Mouse (Mus musculus) splenic B cell, adult 2 months (primary cell): ENCODE measurements around the gene Tmem50a.

Experiments used
- DNase-seq: peaks from one replicate; pipeline ENCODE4 v3.0.0-alpha.2; 2011; ENCODE audit warnings: low read depth, low spot score
- H3K27me3 ChIP-seq: 2 replicates; pipeline ENCODE4 v1.6.1; 2012; ENCODE audit warnings: mild to moderate bottlenecking, low read length, moderate library complexity, mixed read lengths; ENCODE audit not compliant: control insufficient read depth, poor library complexity, insufficient read depth, severe bottlenecking
- H3K36me3 ChIP-seq: 2 replicates; pipeline ENCODE4 v1.6.1; 2012; ENCODE audit warnings: mild to moderate bottlenecking, low read length, moderate library complexity, mixed read lengths; ENCODE audit not compliant: control insufficient read depth, poor library complexity, insufficient read depth, severe bottlenecking

Tmem50a gene

DNA sequence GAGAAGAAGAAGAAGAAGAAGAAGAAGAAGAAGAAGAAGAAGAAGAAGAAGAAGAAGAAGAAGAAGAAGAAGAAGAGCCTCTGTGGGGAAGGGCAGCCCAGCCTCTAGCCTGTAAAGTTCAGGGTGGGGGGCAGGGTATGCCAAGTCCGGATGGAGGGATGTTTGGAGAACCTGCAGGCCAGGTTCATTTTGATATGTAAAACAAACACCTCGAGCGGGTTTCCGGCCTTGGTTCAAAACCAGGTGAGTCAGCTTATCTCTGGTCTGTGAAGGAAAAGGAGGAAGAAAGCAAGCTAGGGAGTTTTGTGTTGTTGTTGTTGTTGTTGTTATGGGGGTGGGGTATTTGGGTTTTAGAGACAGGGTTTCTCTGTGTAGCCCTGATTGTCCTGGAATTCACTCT lies 43.3 kb downstream of the Tmem50a start:
- Histone ChIP-seq H3K36me3 (no peaks in the 10 kb centered on the region), H3K27me3 (peaks cover 2% of the 10 kb centered on the region; the same call in 1 of the 2 replicates)
- DNase-seq: no peak

DNA sequence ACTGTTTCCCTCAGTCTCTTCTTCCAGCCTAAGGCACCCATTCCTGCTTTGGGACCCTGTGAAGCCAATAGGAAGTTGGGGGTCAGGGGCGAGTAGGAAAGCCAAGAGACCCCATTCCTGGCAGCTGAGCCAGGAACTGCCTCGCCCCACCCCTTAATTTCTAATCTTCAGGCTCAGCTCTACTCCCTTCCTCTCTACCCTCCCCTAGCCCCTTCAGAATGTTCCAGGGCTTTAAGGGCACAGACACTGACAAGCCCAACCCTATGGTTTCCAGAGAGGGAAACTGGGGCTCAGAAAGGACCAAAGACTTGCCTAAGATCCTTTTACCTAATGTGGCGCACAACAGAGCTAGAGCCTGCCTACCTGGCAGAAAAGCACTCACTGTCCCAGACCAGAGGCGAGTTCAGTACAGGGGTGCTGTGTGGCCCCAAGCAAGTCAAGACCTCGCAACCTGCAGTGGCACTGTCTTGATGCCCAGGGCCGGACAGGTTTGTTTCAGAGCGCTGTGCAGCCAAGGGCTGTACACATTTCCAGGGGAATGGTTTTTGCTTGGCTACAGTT lies 44.9 kb downstream of the Tmem50a start:
- no peak for DNase-seq
- Histone ChIP-seq H3K27me3 (peaks cover 2% of the 10 kb centered on the region; the same call in 1 of the 2 replicates), H3K36me3 (no peaks in the 10 kb centered on the region)

DNA sequence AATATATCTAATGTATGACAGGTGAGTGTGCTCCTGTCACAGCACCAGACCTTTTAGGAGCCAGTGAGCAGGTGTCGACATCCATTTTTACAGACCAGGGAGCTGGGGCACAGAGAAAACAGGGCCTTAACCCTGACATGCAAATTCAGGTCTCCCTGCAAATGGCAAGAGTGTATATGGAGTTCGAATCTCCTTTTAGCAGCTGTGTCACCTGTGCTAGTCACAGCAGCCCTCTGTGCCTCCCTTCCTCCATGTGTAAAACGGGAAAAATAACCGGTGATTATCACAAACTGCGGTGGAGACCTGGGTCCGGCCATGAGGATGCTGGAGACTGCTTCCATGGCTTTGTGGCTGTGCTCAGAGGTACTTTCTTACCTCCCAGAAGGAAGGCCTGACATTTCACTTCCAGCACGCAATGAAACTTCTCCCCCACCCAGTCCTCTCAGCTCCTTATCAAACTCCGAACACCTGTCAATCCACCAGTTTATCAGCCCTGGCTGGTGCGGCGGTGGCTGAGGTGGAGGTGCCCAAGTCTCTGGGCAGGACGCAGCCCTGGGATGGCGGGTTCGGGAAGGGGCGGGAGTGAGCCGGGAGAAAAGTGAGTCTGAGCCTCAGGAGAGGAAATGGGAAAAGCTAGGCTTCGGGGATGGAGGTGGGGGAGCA lies 45.6 kb downstream of the Tmem50a start:
- no peak for DNase-seq
- peaks cover 2% of the 10 kb centered on the region; the same call in 1 of the 2 replicates for H3K27me3 ChIP-seq
- no peaks in the 10 kb centered on the region for H3K36me3 ChIP-seq

DNA sequence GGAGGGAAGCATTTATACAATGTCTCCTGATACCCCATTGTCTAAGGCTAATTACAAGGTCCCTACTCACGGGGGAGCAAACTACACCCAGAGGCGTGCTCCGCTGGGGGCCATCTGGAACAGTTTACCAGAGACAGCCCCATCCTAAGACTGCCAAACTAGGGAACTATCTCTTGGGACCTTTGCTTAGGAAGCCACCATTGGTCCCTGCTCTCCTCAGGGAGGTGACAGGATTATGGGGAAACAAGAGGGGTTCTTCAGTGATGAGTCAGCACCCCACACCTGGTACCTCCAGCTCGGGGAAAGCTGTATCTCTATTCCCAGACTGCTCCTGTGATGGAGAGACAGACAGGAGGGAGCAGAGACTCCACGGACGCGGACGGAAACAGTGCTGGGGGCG lies 46.3 kb downstream of the Tmem50a start:
- Histone ChIP-seq H3K36me3 (no peaks in the 10 kb centered on the region), H3K27me3 (peaks cover 2% of the 10 kb centered on the region; the same call in 1 of the 2 replicates)
- no peak for DNase-seq

DNA sequence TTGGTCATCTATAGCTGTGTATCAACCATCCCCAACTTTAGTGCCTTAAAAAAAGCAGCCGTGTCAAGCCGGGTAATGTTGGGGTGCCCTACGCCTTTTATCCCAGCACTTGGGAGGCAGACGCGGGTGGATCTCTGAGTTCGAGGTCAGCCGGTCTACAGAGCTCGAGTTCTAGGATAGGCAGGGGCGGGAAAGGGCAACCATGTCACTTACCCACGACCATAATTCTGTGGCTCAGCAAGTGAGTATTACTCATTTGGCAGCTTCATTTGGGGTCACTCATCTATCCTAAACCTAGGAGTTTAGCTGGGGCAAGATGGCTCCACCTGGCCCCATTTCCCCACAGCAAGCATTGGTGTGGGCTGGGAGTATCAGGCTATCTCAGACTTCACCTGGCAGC lies 46.8 kb downstream of the Tmem50a start:
- no peak for DNase-seq
- Histone ChIP-seq H3K27me3 (peaks cover 2% of the 10 kb centered on the region; the same call in 1 of the 2 replicates), H3K36me3 (no peaks in the 10 kb centered on the region)

DNA sequence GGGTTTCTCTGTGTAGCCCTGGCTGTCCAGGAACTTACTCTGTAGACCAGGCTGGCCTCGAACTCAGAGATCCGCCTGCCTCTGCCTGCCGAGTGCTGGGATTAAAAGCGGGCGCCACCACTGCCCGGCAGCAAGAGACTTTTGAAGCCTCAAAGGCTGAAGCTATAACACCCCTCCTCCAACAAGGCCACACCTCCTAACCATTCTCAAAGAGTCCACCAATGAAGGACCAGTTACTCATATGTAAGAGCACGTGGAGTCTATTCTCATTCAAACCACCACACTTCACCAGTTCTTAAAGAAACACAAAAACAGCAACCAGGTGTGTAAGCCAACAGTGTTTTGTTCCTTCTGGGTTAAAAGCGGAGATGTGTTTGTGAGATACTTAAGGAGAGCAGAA lies 47.2 kb downstream of the Tmem50a start:
- no peak for DNase-seq
- Histone ChIP-seq H3K27me3 (peaks cover 2% of the 10 kb centered on the region; the same call in 1 of the 2 replicates), H3K36me3 (no peaks in the 10 kb centered on the region)

DNA sequence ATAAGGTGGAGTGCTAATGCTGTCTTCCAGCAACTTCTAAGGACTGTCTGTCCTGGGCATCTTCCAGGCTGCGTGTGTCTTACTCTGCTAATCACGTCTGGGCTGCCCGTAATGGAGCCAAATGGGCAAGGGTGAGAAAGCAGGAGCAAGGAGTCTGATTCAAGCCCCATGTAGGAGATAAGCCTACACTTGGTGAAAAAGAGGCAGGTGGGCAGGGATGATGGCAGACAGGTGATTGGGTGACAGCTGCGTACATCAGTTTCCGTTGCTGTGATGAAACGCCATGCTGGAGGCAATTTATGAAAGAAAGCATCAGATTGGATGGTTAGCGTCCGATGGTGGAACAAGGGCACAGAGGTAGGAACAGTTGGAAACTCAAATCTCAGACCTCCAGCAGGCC lies 47.6 kb downstream of the Tmem50a start:
- Histone ChIP-seq H3K36me3 (no peaks in the 10 kb centered on the region), H3K27me3 (peaks cover 2% of the 10 kb centered on the region; the same call in 1 of the 2 replicates)
- DNase-seq: no peak

DNA sequence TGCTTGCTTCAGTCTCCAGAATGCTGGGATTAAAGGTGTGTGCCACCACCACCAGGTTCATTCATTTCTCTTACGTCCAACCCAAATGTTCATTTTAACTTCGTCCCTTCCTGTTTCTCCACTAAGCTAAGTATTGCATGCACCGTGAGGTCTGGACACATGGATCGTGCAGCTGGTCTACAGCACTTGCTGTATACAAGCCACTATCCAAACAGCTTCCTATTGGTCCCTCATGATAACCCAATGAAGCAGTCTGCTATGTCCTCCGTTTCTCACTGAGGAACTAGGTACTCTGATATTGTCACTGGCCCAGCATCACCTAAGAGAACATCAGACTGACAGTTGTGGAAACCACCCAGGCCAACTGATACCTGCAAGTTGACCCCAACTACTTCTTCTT lies 49.0 kb downstream of the Tmem50a start:
- Histone ChIP-seq H3K36me3 (no peaks in the 10 kb centered on the region), H3K27me3 (peaks cover 2% of the 10 kb centered on the region; the same call in 1 of the 2 replicates)
- no peak for DNase-seq

DNA sequence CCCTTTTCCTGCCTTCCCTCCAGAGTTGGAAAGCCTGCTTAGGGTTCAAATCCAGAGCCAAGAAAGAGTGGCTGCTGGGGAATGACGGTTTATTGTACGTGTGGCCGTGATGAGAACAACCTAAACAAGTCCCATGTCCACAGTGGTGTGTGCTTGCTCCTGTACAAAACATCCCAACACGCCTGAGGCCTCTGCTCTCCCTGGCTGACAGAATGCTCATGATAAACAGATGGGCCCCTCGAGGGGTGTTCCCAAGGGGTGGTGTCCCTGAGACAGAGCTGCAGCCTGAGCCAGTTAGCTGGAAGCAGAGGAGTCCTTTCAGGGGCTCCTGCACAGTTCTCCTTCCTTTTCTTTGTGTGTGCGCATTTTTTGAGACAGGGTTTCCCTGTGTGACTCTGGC lies 49.5 kb downstream of the Tmem50a start:
- H3K36me3 ChIP-seq: no peaks in the 10 kb centered on the region
- H3K27me3 ChIP-seq: peaks cover 2% of the 10 kb centered on the region; the same call in 1 of the 2 replicates
- DNase-seq: no peak

DNA sequence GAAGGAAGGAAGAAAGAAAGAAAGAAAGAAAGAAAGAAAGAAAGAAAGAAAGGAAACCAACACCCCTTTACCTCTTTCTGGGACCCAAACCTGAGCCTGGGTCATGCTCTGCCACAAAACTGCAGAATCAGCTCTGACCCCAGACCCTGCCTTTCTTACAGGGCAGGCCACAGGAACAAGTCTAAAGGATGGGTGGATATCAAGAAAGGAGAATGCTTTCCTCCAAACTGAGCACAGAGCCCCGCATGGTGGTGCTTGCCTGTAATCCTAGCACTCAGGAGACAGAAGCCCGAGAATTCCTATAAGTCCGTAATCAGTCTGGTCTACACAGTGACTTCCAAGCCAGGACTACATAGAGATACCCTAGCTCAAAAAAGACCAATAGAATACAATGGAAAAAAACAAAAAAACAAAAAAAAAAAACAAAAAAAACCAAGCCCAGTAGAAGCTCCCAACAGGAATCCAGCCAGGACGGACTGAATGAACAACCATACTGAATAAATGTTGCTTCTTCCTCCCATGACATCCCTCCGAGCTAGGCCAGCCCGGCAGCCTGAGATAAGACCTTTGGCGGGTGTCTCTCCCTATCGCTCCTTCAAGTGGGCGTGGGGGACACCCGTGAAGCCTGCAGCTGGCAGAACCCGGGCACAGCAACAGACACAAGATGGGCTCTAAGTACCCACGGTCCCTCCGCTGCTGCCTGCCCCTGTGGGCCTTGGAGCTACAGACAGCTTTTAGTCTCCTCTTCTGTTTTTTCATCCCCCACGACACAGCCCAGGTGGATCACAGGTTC lies 50.7 kb downstream of the Tmem50a start, which contains the start of gene Rhd:
Gene Rhd, plus strand, starts transcription at position 600 of the 793 bp plus-strand sequence.
- Histone ChIP-seq H3K27me3 (peaks cover 2% of the 10 kb centered on the region; the same call in 1 of the 2 replicates), H3K36me3 (no peaks in the 10 kb centered on the region)
- no peak for DNase-seq

DNA sequence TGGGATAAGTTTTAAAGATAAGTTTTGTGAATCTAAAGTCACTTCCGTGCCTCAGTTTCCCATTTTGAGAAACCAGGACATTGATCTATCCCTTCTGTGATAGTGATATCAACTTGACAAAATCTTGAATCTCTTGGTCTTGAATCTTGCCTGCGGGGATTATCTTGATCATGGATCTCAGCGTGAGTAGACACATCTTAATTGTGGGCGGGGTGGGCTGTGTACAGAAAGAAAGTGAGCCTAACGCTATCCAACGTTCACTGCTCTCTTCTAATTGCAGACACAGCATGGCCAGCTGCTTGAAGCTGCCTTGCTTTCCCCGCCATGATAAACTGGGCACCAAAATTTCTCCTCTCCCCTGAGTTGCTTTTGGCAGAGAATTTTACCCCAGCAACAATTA lies 51.8 kb downstream of the Tmem50a start:
- Histone ChIP-seq H3K36me3 (no peaks in the 10 kb centered on the region), H3K27me3 (0 out of 2 replicates have a peak, but pooled peaks cover under 1% of the 10 kb centered on the region)
- DNase-seq: no peak

DNA sequence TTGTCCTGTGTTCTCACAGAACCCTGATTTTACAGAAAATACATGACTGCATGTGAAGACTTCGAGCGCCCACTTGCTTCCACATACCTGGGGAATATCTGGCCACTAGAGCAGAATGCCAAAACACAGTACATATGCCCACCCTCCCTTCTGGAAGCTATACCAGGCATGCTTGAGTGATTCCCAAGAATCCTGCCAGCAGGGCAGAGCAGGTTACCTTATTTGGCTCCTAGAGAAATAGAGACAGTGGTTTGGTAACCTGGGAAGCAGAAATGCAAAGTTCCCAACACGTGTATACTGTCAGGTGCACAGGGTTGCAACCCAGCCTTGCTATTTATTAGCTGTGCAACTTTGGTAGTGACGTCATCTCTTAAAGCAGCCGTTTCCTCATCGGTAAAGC lies 52.9 kb downstream of the Tmem50a start:
- Histone ChIP-seq H3K27me3 (no peaks in the 10 kb centered on the region), H3K36me3 (no peaks in the 10 kb centered on the region)
- no peak for DNase-seq

DNA sequence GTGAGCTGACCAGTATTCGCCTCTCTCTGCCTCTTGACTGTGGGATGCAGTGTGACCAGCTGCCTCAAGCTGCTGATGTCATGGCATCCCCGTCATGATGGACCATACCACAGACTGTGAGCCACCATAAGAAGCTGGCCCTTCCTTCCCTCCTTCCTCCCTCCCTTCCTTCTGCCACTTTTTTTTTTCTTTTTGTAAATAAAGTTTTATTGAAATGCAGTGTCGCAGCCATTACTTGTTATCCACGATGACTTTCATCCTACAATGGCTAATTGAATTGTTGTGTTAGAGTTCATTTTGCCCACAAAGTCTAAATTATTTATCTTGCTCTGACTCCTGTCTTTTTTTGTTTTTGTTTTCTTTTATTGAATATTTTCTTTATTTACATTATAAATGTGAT lies 56.3 kb downstream of the Tmem50a start:
- Histone ChIP-seq H3K27me3 (no peaks in the 10 kb centered on the region), H3K36me3 (no peaks in the 10 kb centered on the region)
- no peak for DNase-seq

DNA sequence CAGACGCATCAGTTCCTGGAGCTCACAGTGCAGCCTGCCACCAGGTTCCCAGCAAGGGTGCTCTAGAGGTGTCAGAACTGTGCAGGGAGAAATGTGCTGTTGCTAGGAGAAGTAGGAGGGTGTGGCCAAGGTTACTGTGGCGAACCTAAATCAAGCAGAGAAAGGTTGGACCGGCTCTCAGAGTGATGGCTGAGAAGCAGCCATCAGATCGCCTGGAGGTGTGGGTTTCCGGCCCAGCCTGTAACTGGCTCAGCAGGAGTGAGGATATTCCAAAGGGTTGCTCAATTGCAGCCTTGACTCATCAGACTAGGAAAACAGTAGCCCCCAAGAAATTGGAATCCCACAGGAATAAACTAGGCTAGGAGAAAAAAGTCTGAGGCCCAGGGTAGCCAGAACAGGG lies 58.3 kb downstream of the Tmem50a start:
- Histone ChIP-seq H3K36me3 (no peaks in the 10 kb centered on the region), H3K27me3 (no peaks in the 10 kb centered on the region)
- DNase-seq: no peak

DNA sequence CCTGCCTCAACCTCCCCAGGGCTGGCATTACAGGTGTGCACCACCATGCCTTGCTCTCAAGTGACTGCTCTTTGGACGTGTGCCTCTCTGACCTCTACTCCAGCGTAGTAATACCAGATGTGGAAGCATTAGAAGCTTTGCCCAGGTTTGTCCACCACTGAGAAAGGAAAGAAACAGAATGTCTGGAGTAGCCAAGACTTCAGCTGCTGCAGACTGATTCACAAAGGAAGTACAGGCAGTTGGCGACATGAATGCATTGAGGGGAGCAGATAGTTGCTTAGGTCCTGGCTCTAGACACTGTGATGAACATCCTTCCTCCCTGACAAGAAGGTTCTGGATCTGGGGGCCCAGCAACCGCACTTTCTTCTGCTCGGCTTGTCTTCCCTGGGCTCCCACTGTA lies 58.8 kb downstream of the Tmem50a start:
- no peak for DNase-seq

More for the DNA sequence above, 58.8 kb downstream of the Tmem50a start:
- Histone ChIP-seq H3K27me3 (no peaks in the 10 kb centered on the region), H3K36me3 (no peaks in the 10 kb centered on the region)
